Mouse (Mus musculus) embryonic facial prominence, embryonic 14.5 days (tissue): ENCODE measurements around the gene Serpine1. TPM values are rescaled to one million over a fixed set of nuclear protein-coding genes. Genes with fewer than 3 reads are reported as not detected.
A peak's percentile ranks its signal among the peaks of the same experiment; 100 is the strongest.

Source experiments
- ATAC-seq: fragments of 200-750 bp; cut with Nextera tagmentation; 2 replicates; pipeline ENCODE4 v1.8.0; 2017; ENCODE audit warnings: low read depth, moderate number of reproducible peaks, moderate TSS enrichment
- DNase-seq: peaks from one replicate; pipeline ENCODE4 v3.0.0-alpha.2; 2015; ENCODE audit warnings: low spot score
- H3K27ac ChIP-seq: fragments of 300-500 bp; sonication (generic); replicated peaks from 2 replicates; pipeline ENCODE4 v1.5.1; 2014; ENCODE audit warnings: low read depth, mild to moderate bottlenecking, low read length, moderate library complexity
- H3K27me3 ChIP-seq: fragments of 300-500 bp; sonication (generic); replicated peaks from 2 replicates; pipeline ENCODE4 v1.6.1; 2014; ENCODE audit warnings: low read length; ENCODE audit not compliant: control insufficient read depth, insufficient read depth
- H3K36me3 ChIP-seq: fragments of 300-500 bp; sonication (generic); 2 replicates; pipeline ENCODE4 v1.6.1; 2014; ENCODE audit warnings: low read length, mixed read lengths; ENCODE audit not compliant: control insufficient read depth, insufficient read depth
- H3K4me1 ChIP-seq: fragments of 300-500 bp; sonication (generic); 2 replicates; pipeline ENCODE4 v1.6.1; 2014; ENCODE audit warnings: antibody characterized with exemption, low read length; ENCODE audit not compliant: control insufficient read depth, insufficient read depth
- H3K4me2 ChIP-seq: fragments of 300-500 bp; sonication (generic); 2 replicates; pipeline ENCODE4 v1.6.1; 2014; ENCODE audit warnings: low read depth, mild to moderate bottlenecking, low read length, moderate library complexity, mixed read lengths
- H3K4me3 ChIP-seq: fragments of 300-500 bp; sonication (generic); 2 replicates; pipeline ENCODE4 v1.5.1; 2014; ENCODE audit warnings: low read depth, mild to moderate bottlenecking, low read length
- H3K9ac ChIP-seq: fragments of 300-500 bp; sonication (generic); 2 replicates; pipeline ENCODE4 v1.6.1; 2014; ENCODE audit warnings: low read depth, mild to moderate bottlenecking, low read length, moderate library complexity, mixed read lengths
- H3K9me3 ChIP-seq: fragments of 300-500 bp; sonication (generic); 2 replicates; pipeline ENCODE4 v1.6.1; 2016; ENCODE audit warnings: low read length; ENCODE audit not compliant: control insufficient read depth
- WGBS: fragments of 180-500 bp; shearing (Covaris S2); extraction: QIAGEN DNeasy Blood & Tissue Kit; methylation state at CpG from one replicate; pipeline ENCODE4 v1.1.7; 2014; 5-methylcytosine and 5-hydroxymethylcytosine counted together
- polyA plus RNA-seq: library from polyadenylated mRNA; unstranded; fragments of >200 nt; fragmentation: Nextera tagmentation; extraction: Ambion mirVana; gene quantifications from 2 replicates; pipeline ENCODE4 v1.2.1, GENCODE M21; 2014

The Serpine1 gene
- polyA plus RNA-seq, 1 experiment from 2014 or later = 0.50 TPM

- ATAC-seq = no peak
- no peak overlapping the region for H3K4me3 ChIP-seq
- no peaks in the 10 kb centered on the region for H3K9me3 ChIP-seq
- no peaks in the 10 kb centered on the region for H3K27me3 ChIP-seq
- DNase-seq = no peak
- H3K27ac ChIP-seq = no peak overlapping the region
- H3K36me3 ChIP-seq = no peaks in the 10 kb centered on the region
- no peak overlapping the region for H3K4me2 ChIP-seq
- WGBS = 87% methylated on average over 5 of the region's 5 CpGs
- no peaks in the 10 kb centered on the region for H3K4me1 ChIP-seq
- H3K9ac ChIP-seq = no peak overlapping the region
Observed at GRCm38 (mm10) chr5:137062601-137063000, 9.5 kb downstream of the Serpine1 start.

DNA sequence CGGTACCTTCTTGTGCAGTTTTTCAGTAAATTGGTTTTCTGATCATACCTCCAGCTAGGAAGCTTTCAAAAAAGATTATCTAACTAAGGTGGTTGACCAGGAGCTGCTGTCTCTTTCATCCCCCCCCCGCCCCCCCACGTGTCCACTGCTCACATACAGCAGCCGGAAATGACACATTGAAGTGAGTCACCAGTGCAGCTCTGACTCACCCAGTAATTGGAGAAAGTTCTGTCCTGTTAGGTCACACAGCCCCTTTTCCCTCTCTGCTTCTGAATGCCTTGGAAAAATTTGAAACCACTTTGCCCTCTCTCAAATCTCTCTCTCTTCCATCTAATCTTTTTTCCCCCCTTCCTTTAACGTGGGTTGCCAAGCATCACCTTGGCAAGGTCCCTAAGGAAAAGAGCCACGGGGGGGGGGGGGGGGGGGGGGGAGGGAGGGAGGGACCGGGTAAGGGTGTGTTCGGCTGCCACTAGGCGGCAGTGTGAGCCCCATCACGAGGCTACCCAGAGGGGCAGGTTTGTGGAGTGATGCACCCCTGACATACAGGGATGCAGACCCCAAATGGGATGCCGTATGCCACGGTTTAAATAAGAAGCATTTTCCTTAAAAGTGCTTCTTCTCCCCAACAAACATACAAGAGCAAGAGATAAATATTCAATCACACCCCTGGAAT is 10.1 kb downstream of the Serpine1 start:
- 0 out of 2 replicates have a peak, but pooled peaks have one; percentile 44 for ATAC-seq
- Histone ChIP-seq H3K36me3 (no peaks in the 10 kb centered on the region), H3K4me1 (no peaks in the 10 kb centered on the region), H3K9ac (no peak overlapping the region), H3K4me2 (no peak overlapping the region), H3K27me3 (no peaks in the 10 kb centered on the region), H3K27ac (no peak overlapping the region), H3K9me3 (no peaks in the 10 kb centered on the region), H3K4me3 (no peak overlapping the region)
- DNase-seq = peak; percentile 20
- WGBS = 20% methylated on average over 12 of the region's 12 CpGs

GRCm38 (mm10) chr5:137054873-137055272 is 17.2 kb downstream of the Serpine1 start:
- Histone ChIP-seq H3K27me3 (no peaks in the 10 kb centered on the region), H3K36me3 (no peaks in the 10 kb centered on the region), H3K4me3 (no peak overlapping the region), H3K9me3 (no peaks in the 10 kb centered on the region), H3K27ac (no peak overlapping the region), H3K4me2 (no peak overlapping the region), H3K9ac (no peak overlapping the region), H3K4me1 (no peaks in the 10 kb centered on the region)
- DNase-seq = no peak
- 80% methylated on average over 5 of the region's 5 CpGs for WGBS
- no peak for ATAC-seq

DNA sequence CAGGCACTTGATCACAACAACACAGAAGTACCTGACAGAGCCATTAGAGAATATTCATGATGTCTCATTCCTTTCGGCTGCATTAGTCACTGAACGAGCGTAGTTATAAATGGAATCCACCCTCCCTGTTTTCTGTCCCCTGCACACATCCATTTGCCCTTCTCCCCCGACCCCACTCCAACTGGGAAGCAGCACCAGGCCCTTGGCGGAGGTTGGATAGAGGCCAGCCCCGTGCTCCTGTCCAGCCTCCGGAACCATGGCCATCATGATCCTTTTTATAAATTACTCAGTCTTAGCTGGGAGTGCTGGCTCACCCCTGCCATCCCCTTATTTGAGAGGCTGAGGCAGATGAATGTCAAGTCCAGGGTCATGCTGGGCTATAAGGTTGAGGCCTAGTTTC is 17.8 kb downstream of the Serpine1 start:
- Histone ChIP-seq H3K9ac (no peak overlapping the region), H3K9me3 (no peaks in the 10 kb centered on the region), H3K4me3 (no peak overlapping the region), H3K27me3 (no peaks in the 10 kb centered on the region), H3K36me3 (no peaks in the 10 kb centered on the region), H3K4me2 (no peak overlapping the region), H3K27ac (no peak overlapping the region), H3K4me1 (no peaks in the 10 kb centered on the region)
- WGBS = 83% methylated on average over 7 of the region's 7 CpGs
- no peak for DNase-seq
- no peak for ATAC-seq

GRCm38 (mm10) chr5:137051914-137052505 is 20.1 kb downstream of the Serpine1 start:
- Histone ChIP-seq H3K4me3 (no peak overlapping the region), H3K9ac (no peak overlapping the region), H3K4me1 (no peaks in the 10 kb centered on the region), H3K27me3 (no peaks in the 10 kb centered on the region), H3K27ac (no peak overlapping the region), H3K36me3 (no peaks in the 10 kb centered on the region), H3K9me3 (no peaks in the 10 kb centered on the region), H3K4me2 (no peak overlapping the region)
- WGBS = 87% methylated on average over 5 of the region's 5 CpGs
- ATAC-seq (no peak), DNase-seq (no peak)

DNA sequence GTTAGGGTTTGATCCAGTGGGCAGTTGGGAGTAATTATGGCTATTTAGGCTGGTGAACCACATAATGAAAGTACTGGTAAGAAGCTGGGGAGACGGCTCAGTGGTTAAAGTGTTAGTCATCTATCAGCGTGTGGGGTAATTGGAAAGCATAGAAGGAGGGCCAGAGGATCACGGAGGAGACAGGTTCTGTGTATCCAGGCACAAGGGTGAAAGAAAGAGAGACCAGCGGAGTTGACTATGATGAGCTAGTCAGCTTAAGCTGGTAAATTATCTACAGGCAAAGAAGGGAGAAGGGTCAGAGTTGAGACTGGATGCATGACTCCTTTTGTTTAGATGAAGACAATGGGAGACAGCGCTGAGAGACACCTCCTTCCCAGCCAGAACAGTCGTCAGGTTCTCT is 20.9 kb downstream of the Serpine1 start:
- 68% methylated on average over 6 of the region's 6 CpGs for WGBS
- ATAC-seq (no peak), DNase-seq (no peak)
- Histone ChIP-seq H3K36me3 (no peaks in the 10 kb centered on the region), H3K4me3 (no peak overlapping the region), H3K9ac (no peak overlapping the region), H3K4me1 (no peaks in the 10 kb centered on the region), H3K27ac (no peak overlapping the region), H3K4me2 (no peak overlapping the region), H3K27me3 (no peaks in the 10 kb centered on the region), H3K9me3 (no peaks in the 10 kb centered on the region)

DNA sequence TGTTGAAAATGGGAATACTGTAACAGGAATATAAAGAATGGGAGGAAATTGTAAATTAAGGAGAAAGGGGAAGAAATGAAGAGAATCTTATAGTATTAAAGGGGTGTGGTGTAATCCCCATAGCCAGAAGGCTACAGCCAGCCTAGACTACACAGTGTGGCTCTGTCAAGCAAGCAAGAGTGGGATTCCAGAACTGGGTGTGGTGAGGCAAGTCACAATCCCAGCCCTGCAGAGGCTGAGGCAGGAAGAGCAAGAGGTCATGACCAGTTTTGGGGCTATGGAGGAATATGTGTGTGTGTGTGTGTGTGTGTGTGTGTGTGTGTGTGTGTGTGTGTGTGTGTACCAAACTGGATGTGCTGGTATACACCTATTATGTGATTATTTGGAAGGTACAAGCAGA is 25.1 kb downstream of the Serpine1 start:
- Histone ChIP-seq H3K4me2 (no peak overlapping the region), H3K4me3 (no peak overlapping the region), H3K4me1 (no peaks in the 10 kb centered on the region; the same call in 1 of the 2 replicates), H3K27me3 (no peaks in the 10 kb centered on the region), H3K27ac (no peak overlapping the region), H3K36me3 (peaks cover 2% of the 10 kb centered on the region), H3K9me3 (no peaks in the 10 kb centered on the region), H3K9ac (no peak overlapping the region)
- ATAC-seq = no peak
- DNase-seq = no peak

- peaks cover 9% of the 10 kb centered on the region for H3K36me3 ChIP-seq
- DNase-seq = no peak
- WGBS = 28% methylated on average over 5 of the region's 5 CpGs
- peak overlapping the region; percentile 65 for H3K4me3 ChIP-seq
- no peaks in the 10 kb centered on the region for H3K27me3 ChIP-seq
- H3K9me3 ChIP-seq = no peaks in the 10 kb centered on the region
- peak overlapping the region; percentile 80 for H3K4me2 ChIP-seq
- no peak for ATAC-seq
- no peak overlapping the region for H3K9ac ChIP-seq
- no peaks in the 10 kb centered on the region; the same call in 1 of the 2 replicates for H3K4me1 ChIP-seq
- H3K27ac ChIP-seq = no peak overlapping the region
Observed at GRCm38 (mm10) chr5:137046324-137046718, 25.7 kb downstream of the Serpine1 start.
